Mouse (Mus musculus) liver, adult 2 months (tissue): ENCODE data around the gene Dyrk1a.

Experiments
- CTCF ChIP-seq: fragments of 200-500 bp; IDR thresholded peaks from 2 replicates; pipeline ENCODE4 v1.5.1; 2011; ENCODE audit warnings: low read depth, low read length, control low read depth
- POLR2A ChIP-seq: fragments of 200-500 bp; IDR thresholded peaks from 2 replicates; pipeline ENCODE4 v1.6.1; 2011; ENCODE audit warnings: low read length, control low read depth; ENCODE audit not compliant: insufficient read depth; ENCODE audit errors: extremely low read depth

DNA sequence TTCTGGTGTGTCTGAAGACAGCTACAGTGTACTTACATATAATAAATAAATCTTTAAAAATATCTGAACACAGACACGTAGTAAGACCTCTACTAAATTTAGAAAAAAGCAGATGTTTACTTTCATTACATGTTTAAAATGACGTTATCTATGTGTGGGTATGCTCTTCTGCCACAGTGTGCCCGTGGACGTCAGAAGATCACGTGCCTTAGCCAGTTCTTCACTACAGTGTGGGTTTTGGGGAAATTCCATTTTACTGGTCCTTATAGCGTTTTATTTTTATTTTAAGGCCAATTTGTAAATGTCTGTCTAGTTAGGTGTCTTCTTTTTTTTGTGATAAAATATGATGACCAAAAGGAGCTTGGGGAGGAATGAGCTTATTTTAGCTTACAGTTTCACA is 47.4 kb downstream of the Dyrk1a start:
- TF ChIP-seq CTCF = no peak
- TF ChIP-seq POLR2A = no peak
